Mouse (Mus musculus) cerebellum, adult 9-10 months (tissue): Measurements from ENCODE around the gene Ctsll3.

Experiments
- DNase-seq: peaks from one replicate; pipeline ENCODE4 v3.0.0; 2022

The Ctsll3 gene

DNA sequence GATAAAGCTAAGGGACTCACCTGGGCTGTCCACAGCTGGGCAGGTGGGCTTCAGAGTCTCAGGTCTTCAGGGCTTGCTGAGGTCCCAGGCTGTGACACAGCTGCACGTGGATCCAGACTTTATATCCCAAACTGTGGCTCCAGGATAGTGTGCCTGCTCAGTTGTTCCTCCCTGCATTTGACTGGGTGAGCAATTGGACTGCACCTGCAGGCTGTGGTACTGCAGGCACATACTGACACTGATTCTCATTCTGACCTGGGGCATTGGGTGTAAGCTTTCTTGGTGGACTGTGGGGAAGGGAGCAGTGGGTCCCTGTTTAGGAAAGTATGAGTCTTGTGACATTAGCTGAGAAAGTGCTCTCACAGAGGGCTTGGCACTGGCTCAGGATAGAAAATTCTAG lies at the start of gene Ctsll3:
Gene Ctsll3 (minus strand): TSS at position 101 of the 400 bp plus-strand sequence.
- no peak for DNase-seq

DNA sequence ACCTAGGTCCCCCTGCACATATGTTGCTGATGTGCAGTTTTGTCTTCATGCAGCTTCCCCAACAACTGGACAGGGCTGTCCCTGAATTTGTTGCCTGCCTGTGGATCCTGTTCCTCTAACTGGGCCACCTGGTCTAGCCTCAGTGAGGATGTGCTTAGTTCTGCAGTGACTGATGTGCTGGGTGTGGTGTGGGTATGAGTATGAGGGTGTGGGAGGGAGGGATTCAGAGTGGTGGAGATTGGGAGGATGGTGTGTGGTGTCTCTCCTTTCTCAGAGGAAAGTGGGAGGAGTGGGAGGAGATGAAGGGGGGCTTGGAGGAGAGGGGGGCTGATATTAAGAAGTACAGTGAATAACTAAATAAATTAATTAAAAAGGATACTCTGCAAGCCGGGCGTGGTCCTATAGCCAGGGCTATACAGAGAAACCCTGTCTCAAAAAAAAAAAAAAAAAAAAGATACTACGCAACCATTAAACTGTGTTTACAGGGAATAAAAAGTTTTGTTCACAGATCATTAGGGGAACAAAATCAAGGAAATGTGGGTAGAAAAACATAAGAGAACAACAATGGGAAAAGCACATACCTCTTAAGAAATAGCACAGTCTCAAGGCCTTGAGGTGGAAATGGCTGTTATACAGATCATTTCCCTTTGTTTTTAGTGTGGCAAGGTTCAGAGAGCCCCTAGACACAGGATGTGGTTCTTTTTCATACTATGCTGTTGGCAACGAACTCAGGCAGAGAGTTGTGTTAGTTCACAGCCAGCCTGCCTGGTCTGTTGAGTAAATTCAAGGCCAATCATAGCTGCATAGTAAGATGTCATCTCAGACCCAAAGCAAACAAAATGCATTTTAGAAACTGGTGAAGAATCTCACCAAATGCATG lies 45.8 kb upstream of the Ctsll3 start:
- DNase-seq: no peak

DNA sequence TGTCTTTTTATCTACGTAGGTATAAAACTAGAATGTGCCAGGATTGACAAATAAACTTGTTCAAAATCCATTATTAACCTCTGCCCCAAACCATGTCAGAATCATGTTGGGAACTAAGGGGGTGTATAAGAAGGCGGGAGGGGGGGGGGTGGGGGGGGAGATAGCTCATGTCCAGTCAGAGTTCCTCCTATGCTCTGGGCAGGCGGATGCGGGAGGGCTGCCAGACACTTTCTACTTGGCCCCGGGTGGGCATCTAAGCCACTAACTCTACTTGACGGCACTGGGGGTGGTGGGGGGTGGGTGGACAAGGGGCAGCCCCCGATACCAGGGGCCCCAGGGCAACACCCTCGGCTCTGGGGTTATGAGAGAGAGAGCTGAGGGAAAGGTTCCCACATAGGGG lies 40.5 kb upstream of the Ctsll3 start:
- no peak for DNase-seq

DNA sequence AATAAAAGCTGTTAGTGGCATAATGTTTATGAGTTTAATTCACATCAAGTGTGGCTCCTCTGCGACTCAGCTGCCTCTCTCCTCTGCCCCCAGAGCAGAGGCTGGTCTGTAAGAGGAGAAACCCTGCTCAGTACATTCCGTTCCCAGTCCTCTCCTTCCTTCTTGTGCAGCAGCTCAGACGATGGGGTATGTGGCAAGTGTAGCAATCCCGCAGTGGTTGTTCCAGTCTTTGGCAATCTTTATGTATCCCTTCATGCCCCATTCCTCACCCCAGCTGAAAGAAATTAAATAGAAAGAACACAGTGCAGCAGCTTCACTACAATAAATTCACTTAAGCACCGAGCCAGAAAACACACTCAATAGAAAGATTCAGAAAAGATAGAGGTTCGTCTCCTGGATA lies 40.1 kb upstream of the Ctsll3 start:
- DNase-seq: no peak

DNA sequence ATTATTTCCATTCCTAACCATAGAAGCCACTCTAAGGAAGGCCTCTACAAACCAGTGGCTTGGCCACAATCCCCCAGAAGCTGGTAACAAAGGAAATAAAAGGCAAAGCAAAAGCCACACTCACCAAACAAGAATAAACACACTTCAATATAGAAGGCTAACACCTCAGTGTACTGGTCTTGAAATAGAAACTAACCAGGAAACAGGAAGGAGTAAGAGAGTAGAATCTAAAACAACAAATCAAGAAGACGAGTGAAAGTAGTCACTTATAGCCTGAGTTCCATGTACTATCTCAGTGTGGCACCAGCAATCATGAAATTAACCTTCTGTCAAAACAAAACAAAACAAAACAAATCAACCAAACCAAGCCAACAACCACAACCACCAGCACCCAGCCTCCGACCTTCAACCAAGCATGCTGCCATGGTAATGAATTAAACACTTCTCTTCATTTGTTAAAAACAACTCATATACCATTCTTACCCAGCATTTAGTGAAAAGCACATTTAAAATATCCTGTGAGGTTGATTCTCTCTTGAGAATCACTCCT lies 36.8 kb upstream of the Ctsll3 start:
- DNase-seq: no peak

DNA sequence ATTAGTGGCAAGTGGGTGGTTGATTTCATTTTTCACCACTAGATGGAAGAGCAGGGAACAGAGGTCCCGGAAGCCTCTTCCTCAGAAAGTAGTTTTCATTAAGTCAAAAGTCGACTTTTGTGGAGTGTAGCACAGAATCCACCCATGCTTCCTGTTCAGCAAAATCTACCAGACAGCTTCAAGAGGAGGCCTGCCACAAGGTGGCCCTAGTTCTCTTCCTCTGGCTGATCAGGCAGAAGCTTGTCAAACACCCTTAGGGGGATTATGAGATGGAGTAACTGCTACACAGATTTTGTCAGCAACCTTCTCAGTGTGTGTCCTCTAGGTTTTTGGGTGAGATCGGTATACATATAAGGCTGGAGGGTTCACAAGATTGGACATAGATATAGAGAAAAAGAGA lies 23.4 kb upstream of the Ctsll3 start:
- no peak for DNase-seq

DNA sequence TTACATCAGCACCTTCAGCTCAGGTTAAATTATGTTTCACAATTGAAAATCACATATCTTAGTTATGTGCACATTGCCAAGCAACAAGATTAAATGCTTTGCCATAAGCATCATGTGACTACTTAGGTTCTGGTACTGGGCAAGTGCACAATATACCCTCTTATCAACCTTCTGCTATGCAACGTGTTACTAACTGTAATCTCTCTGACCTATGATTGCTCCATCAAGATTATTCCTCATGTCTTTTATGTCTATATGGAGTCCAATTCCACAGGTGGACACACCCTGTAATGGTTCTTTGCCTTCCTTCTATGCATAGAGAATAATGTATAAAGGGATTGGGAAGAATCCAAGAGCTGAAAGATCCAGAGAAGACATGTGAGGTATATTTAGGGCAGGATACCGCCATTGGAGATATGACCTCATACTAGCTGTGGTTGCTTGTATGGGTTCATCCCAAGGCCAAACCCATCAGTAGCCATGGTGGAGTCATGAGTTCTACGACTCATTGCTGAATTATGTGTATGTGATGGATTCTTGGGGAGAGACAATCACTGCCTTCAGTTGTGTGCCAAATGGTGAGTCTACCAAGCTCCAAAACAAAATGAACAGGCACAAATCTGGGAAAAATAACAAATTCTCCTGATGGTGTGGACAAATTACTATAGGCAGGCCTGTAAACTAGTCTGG lies 18.0 kb upstream of the Ctsll3 start:
- no peak for DNase-seq

DNA sequence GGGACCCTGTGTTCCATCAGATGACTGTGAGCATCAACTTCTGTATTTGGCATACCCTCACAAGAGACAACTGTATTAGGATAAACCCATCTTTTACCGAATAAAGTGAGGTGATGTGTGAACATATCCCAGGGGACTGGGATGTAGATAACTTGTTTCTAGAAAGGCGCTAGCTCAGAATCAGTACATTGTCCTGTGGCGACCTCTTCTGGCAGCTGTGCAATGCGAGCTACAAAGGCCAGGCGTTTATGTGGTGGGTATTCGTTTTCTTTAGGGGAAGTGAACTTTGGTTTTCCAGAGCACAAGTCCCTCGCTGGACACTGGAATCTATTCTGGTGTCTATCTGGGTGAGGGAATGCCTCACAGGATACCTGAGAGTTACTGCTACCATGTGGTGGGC lies 16.8 kb upstream of the Ctsll3 start:
- DNase-seq: no peak

DNA sequence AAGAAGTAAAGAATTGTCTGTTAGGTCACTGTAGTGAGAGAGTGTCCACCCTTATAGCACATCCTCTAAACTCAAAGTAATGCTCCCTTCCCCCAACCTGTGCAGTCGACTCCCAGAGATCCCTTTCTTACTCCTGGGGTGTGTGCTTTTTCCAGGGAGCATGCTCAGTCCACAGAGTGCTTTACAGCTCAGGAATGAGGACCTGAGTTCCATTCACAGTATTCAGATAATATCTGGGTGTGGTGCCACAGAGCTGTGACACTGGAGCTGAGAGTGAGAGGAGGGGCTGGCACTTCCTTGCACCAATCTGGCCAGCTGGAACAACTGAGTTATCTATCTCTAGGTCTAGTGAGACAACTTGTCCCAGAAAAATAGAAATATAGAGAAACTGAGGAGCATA lies 11.1 kb upstream of the Ctsll3 start:
- DNase-seq: no peak

DNA sequence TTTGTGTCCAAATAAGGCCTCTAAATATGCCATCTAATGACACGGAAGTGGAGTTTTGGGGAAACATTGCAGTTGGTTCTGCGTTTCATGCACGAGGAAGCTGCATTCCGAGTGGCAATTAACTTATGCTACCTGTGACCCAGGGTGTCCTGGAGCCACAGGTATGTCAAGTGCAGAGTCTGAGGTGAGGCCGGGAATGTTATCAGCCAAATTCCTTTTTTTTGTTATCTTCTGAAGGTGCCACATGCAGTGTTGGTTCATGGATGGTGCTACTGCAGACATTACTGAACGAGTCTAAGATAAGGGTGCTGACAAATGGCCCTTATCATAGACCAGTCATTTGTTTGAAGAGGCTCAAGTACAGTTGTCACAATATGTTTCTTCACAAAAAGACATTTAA lies 10.1 kb upstream of the Ctsll3 start:
- DNase-seq: no peak

DNA sequence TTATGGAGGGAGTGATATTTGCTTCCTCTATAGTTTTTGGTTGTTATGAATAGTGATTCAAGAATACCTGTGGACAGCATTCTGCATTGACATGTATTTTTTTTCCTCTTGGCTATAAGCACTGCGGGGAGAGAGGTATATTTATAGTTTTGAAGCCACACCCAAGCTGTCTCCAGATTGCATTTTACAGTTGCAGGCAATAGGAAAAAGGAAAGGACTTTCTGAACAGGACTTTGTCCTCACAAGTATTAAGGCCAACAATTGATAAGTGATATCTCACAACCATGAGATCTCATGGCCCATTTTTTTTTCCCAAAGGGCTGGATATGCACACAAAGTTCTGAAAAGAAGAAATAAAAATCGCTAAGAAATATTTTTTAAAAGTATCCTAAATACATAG lies 7.0 kb upstream of the Ctsll3 start:
- DNase-seq: no peak

DNA sequence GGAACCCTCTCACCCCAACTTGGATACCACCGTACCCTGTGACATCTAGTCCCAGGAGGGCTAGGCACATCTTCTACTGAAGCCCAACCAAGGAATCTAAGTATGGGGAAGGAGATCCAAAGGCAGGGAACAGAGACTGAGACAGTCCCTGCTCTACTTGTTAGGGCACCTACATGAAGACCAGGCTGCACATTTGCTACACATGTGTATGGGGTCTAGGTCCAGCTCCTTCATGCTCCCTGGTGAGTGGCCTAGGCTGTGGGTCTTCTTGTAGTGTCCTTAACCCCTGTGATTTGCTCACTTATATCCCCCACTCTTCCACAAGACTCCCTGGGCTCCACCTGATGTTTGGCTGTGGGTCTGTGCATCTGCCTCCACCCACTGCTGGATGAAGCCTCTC lies 13.2 kb downstream of the Ctsll3 start:
- no peak for DNase-seq

DNA sequence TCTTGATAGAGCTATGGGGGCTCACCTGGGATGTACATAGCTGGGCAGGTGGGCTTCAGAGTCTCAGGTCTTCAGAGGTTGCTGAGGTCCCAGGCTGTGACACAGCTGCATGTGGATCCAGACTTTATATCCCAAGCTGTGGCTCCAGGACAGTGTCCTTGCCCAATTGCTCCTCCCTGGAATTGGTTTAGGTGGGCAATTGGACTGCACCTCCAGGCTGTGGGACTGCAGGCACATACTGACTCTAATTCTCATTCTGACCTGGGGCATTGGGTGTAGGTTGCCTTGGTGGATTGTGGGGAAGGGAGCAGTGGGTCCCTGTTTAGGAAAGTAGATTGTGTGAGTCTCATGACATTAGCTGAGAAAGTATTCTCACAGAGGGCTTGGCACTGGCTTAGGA lies 16.4 kb downstream of the Ctsll3 start, which contains the start of gene BC051665:
Gene BC051665 (minus strand): TSS at position 101 of the 400 bp plus-strand sequence.
- no peak for DNase-seq

DNA sequence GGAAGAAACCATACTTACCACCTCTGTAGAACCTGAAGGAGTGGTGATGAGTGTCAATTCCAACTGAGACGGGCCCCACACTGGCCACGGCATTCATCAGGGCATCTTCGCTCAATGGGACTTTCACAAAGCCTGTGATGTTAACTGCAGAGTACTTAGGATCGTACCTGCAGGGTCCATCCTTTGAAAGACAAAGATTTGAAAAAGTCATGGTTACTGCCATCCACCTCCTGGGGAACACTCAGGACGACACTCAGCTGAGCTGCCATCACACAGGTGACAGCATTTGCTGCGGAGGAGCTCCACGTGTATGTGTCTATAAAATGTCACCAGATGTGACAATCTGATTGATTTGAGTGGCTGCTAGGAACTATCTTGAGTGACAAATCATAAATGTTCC lies 19.3 kb downstream of the Ctsll3 start:
- no peak for DNase-seq

DNA sequence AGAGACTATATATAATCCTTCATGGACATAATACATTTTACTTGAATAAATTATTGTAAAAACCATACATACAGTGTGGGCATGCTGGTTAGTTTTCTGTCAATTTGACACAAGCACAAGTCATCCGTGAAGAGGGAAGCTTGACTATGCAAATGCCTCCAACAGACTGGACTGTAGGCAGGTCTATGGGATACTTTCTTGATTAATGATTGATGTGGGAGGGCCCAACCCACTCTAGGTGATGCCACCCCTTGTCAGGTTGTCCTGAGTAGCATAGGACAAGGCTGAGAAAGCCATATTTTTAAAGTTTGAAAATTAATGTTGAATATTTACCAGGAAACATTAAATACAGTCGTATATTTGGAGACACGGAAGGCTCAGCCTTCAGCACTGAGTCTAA lies 22.1 kb downstream of the Ctsll3 start:
- no peak for DNase-seq

DNA sequence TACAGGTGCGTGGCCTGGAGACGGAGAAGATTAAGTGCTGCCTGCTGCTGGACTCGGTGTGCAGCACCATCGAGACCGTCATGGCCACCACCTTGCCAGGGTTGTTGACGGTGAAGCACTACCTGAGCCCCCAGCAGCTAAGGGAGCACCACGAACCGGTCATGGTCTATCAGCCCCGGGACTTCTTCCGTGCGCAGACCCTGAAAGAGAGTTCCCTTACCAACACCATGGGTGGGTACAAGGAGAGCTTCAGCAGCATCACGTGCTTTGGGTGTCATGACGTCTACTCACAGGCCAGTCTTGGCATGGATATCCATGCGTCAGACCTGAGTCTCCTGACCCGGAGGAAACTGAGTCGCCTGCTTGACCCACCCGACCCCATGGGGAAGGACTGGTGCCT lies 41.5 kb downstream of the Ctsll3 start:
- no peak for DNase-seq

DNA sequence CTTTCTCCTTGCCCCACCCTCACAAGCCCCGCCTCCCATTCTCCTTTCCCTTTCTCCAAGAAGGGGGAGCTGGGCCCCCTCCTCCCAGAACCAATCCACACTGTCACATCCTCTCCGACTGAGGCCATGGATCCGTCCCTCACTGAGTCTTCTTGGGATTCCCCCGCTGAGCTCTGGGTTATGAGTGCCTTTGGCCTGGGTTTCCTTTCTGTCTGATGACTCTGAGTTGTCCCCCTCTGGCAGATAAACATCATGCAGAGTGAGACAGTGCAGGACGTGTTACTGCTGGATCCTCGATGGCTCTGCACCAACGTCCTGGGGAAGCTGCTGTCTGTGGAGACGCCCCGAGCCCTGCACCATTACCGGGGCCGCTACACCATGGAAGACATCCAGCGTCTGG lies 42.3 kb downstream of the Ctsll3 start:
- DNase-seq: no peak

DNA sequence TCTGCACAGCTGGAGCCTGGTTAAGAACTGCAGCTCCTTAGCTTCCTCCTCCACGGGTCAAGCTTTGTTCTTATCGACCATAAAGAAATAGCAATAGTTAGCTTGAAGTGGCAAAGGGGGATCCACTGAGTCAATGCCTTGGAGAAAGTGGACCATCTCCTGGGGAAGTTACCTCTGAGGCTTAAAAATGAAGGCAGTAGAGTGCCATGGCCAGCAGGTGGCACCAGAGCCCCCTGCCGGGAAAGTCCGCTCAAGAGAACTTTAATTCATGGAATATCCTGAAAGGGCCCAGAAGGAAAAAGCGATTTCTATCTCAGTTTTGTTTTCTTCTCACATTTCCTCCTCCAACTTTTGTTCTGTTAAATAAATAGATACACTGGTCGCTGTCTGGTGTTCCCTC lies 43.5 kb downstream of the Ctsll3 start:
- no peak for DNase-seq

DNA sequence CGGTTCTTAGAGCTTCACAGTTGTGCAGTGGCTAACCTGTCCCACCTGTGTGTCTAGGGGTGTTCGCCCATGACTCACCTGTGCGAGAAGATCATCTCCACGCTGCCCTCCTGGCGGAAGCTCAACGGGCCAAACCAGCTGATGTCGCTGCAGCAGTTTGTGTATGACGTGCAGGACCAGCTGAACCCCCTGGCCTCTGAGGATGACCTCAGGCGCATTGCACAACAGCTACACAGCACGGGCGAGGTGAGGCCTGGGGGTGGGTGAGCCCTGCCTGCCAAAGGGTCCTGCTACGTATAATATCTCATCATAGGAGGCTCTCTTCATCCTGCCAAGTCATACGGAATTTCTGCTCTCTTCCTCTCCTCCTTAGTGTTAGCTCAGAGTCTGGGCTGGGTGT lies 45.4 kb downstream of the Ctsll3 start:
- no peak for DNase-seq

DNA sequence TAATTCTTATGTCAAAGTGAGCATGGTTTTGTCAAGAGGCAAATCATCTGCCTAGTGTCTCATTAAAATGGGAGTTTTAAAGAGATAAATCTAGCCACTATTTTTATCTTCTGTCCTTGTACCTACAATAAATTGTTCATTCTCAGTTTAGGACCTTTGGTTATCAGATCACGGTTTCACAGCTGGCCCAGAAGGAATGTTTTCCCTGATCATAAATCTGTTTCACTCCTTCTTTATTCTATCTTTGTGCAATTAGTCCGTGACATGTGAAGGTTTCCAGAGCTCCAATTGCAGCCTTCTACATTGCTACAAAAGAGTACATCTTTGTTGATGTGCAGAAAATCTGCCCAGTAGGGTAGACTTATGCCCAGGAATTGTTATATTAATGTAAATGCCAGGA lies 47.4 kb downstream of the Ctsll3 start:
- DNase-seq: no peak

DNA sequence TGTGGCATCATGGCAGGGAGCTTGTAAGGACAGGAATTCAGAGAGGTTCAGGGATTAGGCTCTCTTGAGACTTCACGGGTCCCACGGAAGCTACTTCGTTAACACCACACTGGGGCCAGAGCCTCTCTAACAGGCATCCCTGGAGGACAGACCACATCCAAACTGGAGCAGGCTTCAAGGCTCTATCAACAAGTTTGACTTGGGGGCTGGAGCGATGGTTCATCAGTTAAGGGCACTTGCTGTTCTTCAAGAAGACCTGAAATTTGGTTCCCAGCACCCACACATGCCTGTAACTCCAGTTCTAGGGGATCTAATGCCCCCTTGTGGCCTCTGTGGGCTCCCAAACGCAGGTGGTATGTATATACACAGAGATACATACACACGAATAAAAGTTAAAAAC lies 49.4 kb downstream of the Ctsll3 start:
- DNase-seq: no peak

DNA sequence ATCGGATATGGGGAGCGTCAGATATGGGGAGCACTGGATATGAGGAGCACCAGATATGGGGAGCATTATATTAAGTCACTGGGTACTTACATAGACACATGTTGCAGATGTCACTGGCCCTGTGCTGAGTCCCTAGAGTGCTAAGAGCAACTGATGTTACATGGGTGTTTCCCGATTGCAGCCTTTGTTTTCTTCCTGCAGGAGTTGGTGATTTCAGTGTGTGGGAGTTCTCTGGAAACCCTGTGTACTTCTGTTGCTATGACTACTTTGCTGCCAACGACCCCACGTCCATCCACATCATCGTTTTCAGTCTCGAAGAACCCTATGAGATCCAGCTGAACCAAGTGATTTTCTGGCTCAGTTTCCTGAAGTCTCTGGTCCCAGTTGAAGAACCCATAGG lies 51.7 kb downstream of the Ctsll3 start:
- no peak for DNase-seq

DNA sequence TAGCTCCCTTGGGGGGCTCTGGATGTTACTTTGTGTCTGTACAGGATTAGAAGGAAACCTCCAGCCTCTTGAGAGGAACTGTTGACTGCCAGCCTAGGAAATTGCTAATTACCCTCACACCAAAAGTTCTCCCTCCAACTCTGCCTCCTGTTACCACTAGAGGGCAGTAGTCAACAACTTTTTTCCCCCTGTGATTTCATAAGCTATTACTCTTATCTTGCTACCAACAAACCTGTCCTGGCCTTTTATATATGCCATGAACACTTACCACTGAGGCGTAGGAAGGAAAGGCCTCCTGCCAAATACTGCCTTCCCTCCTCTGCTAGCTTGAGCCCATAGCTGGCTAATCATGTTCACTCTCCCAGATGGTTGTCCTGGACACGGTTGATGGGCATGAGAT lies 54.1 kb downstream of the Ctsll3 start:
- no peak for DNase-seq
